Mouse (Mus musculus) heart, postnatal 0 days (tissue): ENCODE measurements around the gene Sorcs2. TPM values are rescaled to one million over a fixed set of nuclear protein-coding genes. Genes with fewer than 3 reads are reported as not detected.

Source experiments
- ATAC-seq: fragments of 200-750 bp; cut with Nextera tagmentation; 2 replicates; pipeline ENCODE4 v1.8.0; 2017; ENCODE audit warnings: low read depth, moderate number of reproducible peaks, moderate library complexity; ENCODE audit not compliant: insufficient read depth
- DNase-seq: peaks from one replicate; pipeline ENCODE4 v3.0.0-alpha.2; 2016; ENCODE audit warnings: low spot score
- H3K27ac ChIP-seq: fragments of 300-500 bp; sonication (generic); 2 replicates; pipeline ENCODE4 v1.5.1; 2014; ENCODE audit warnings: low read depth, mild to moderate bottlenecking
- H3K27me3 ChIP-seq: fragments of 300-500 bp; sonication (generic); 2 replicates; pipeline ENCODE4 v1.6.1; 2014; ENCODE audit warnings: low read length, mixed read lengths; ENCODE audit not compliant: control insufficient read depth, insufficient read depth
- H3K36me3 ChIP-seq: fragments of 300-500 bp; sonication (generic); replicated peaks from 2 replicates; pipeline ENCODE4 v1.6.1; 2014; ENCODE audit warnings: low read length, mixed read lengths; ENCODE audit not compliant: control insufficient read depth, insufficient read depth
- H3K4me1 ChIP-seq: fragments of 300-500 bp; sonication (generic); 2 replicates; pipeline ENCODE4 v1.6.1; 2014; ENCODE audit warnings: antibody characterized with exemption; ENCODE audit not compliant: control insufficient read depth, insufficient read depth
- H3K4me2 ChIP-seq: fragments of 300-500 bp; sonication (generic); 2 replicates; pipeline ENCODE4 v1.6.1; 2014; ENCODE audit warnings: low read depth, mild to moderate bottlenecking, low read length, moderate library complexity
- H3K4me3 ChIP-seq: fragments of 300-500 bp; sonication (generic); 2 replicates; pipeline ENCODE4 v1.5.1; 2014; ENCODE audit warnings: low read depth, low read length
- H3K9ac ChIP-seq: fragments of 300-500 bp; sonication (generic); replicated peaks from 2 replicates; pipeline ENCODE4 v1.6.1; 2014; ENCODE audit warnings: low read depth, low read length, mixed read lengths
- H3K9me3 ChIP-seq: fragments of 300-500 bp; sonication (generic); replicated peaks from 2 replicates; pipeline ENCODE4 v1.6.1; 2016; ENCODE audit warnings: low read length; ENCODE audit not compliant: control insufficient read depth
- CTCF ChIP-seq: IDR thresholded peaks from 2 replicates; pipeline ENCODE4 v1.5.1; 2016; ENCODE audit warnings: antibody characterized with exemption, control low read depth, low read depth
- EP300 ChIP-seq: IDR thresholded peaks from 2 replicates; pipeline ENCODE4 v1.6.1; 2016; ENCODE audit warnings: antibody characterized with exemption, low read depth
- WGBS: fragments of 180-500 bp; shearing (Covaris S2); extraction: QIAGEN DNeasy Blood & Tissue Kit; methylation state at CpG from one replicate; pipeline ENCODE4 v1.1.7; 2014; 5-methylcytosine and 5-hydroxymethylcytosine counted together
- polyA plus RNA-seq: library from polyadenylated mRNA; unstranded; fragments of >200 nt; fragmentation: Nextera tagmentation; extraction: Ambion mirVana; gene quantifications from 2 replicates; pipeline ENCODE4 v1.2.1, GENCODE M21; 2015
- total RNA-seq: library from RNA; depleted of rRNA; stranded (reverse); fragments of >200 nt; gene quantifications from 2 replicates; pipeline ENCODE4 v1.2.3, GENCODE M21; 2014; ENCODE audit warnings: low replicate concordance

Sorcs2 gene
- total and polyA plus RNA-seq, 2 experiments from 2014 or later, result 3.7 to 32.6 TPM

DNA sequence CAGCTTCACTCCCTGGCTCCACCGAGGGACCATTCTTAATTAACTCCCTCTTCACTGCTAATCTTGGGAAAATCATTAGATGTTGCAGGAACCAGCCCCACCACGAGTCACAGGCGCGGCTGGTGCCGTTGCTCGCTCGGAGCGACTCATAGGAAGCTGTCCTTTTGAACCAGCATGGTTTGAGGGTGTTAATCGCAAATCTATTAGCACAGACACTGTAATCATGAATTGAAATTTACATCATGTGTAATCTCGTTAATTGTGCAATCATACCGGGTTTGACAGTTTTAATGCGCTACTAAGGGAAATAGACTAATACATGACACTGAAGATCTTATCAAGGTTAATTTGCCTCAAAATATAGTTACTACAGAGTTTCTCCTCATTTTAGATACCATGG lies 118.0 kb downstream of the Sorcs2 start:
- no peak overlapping the region for H3K4me2 ChIP-seq
- no peaks in the 10 kb centered on the region for H3K27me3 ChIP-seq
- DNase-seq (no peak), ATAC-seq (no peak)
- no peak overlapping the region for H3K27ac ChIP-seq
- H3K9ac ChIP-seq, result no peak overlapping the region
- TF ChIP-seq EP300 (no peak), CTCF (no peak)
- no peaks in the 10 kb centered on the region for H3K36me3 ChIP-seq
- H3K4me3 ChIP-seq, result no peak overlapping the region
- WGBS, result 81% methylated on average over 12 of the region's 12 CpGs
- H3K4me1 ChIP-seq, result 0 out of 2 replicates have a peak, but pooled peaks cover 2% of the 10 kb centered on the region
- H3K9me3 ChIP-seq, result no peaks in the 10 kb centered on the region

GRCm38 (mm10) chr5:36274684-36275394 lies 123.1 kb downstream of the Sorcs2 start:
- no peaks in the 10 kb centered on the region for H3K9me3 ChIP-seq
- no peaks in the 10 kb centered on the region for H3K27me3 ChIP-seq
- no peak for ATAC-seq
- no peak overlapping the region for H3K4me3 ChIP-seq
- DNase-seq, result no peak
- 77% methylated on average over 6 of the region's 6 CpGs for WGBS
- H3K9ac ChIP-seq, result no peak overlapping the region
- no peaks in the 10 kb centered on the region for H3K36me3 ChIP-seq
- H3K4me1 ChIP-seq, result no peaks in the 10 kb centered on the region
- no peak overlapping the region for H3K4me2 ChIP-seq
- H3K27ac ChIP-seq, result no peak overlapping the region
- TF ChIP-seq EP300 (no peak), CTCF (no peak)

GRCm38 (mm10) chr5:36267194-36267769 lies 130.7 kb downstream of the Sorcs2 start:
- H3K4me3 ChIP-seq, result no peak overlapping the region
- TF ChIP-seq CTCF (no peak), EP300 (no peak)
- no peaks in the 10 kb centered on the region for H3K27me3 ChIP-seq
- no peaks in the 10 kb centered on the region for H3K9me3 ChIP-seq
- DNase-seq (no peak), ATAC-seq (peak; percentile 71)
- no peak overlapping the region for H3K27ac ChIP-seq
- no peak overlapping the region for H3K9ac ChIP-seq
- H3K36me3 ChIP-seq, result no peaks in the 10 kb centered on the region
- no peak overlapping the region for H3K4me2 ChIP-seq
- 43% methylated on average over 3 of the region's 3 CpGs for WGBS
- peaks cover 14% of the 10 kb centered on the region for H3K4me1 ChIP-seq

- DNase-seq (no peak), ATAC-seq (no peak)
- Histone ChIP-seq H3K9ac (no peak overlapping the region), H3K9me3 (no peaks in the 10 kb centered on the region), H3K27ac (no peak overlapping the region), H3K36me3 (no peaks in the 10 kb centered on the region), H3K4me2 (no peak overlapping the region), H3K4me1 (no peaks in the 10 kb centered on the region), H3K4me3 (no peak overlapping the region), H3K27me3 (no peaks in the 10 kb centered on the region)
- TF ChIP-seq CTCF, result no peak
- TF ChIP-seq EP300, result no peak
- WGBS, result 62% methylated on average over 12 of the region's 12 CpGs
Measured at GRCm38 (mm10) chr5:36260862-36261261, 137.1 kb downstream of the Sorcs2 start.

DNA sequence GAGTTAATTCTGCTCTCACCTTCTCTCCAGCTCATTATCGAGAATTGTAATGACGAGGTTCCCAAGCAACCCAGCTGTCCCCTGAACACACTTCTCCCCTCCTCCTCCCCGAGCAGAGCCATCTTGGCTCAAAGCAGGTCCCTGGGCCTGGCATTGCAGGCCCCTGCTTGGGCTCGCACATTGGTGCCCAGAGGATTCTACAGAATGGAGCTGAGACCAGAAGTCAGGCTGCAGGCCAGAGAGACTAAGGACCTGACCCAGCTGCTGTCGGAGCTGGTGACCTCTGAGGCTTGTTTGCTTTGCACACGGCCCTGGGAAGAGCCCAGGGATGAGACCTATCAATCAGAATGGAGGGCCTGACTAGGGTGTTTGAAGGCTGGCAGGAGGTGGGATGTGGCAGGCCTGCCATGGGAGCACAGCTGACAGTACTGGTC lies 138.2 kb downstream of the Sorcs2 start:
- no peak overlapping the region for H3K27ac ChIP-seq
- WGBS, result 68% methylated on average over 6 of the region's 6 CpGs
- DNase-seq (no peak), ATAC-seq (no peak)
- no peaks in the 10 kb centered on the region for H3K36me3 ChIP-seq
- H3K4me1 ChIP-seq, result peaks cover 5% of the 10 kb centered on the region; the same call in 1 of the 2 replicates
- TF ChIP-seq EP300, result no peak
- no peak for TF ChIP-seq CTCF
- H3K9me3 ChIP-seq, result no peaks in the 10 kb centered on the region
- H3K4me3 ChIP-seq, result no peak overlapping the region
- H3K27me3 ChIP-seq, result no peaks in the 10 kb centered on the region
- no peak overlapping the region for H3K9ac ChIP-seq
- H3K4me2 ChIP-seq, result no peak overlapping the region
